Mouse (Mus musculus) heart, embryonic 12.5 days (tissue): ENCODE measurements around the gene Olfr573-ps1. TPM values are rescaled to one million over a fixed set of nuclear protein-coding genes. Genes with fewer than 3 reads are reported as not detected.
A peak's percentile ranks its signal among the peaks of the same experiment; 100 is the strongest.

Experiments used
- ATAC-seq: fragments of 200-750 bp; cut with Nextera tagmentation; 2 replicates; pipeline ENCODE4 v1.8.0; 2017; ENCODE audit warnings: moderate TSS enrichment, moderate library complexity; ENCODE audit not compliant: insufficient number of reproducible peaks, low FRiP score
- H3K27ac ChIP-seq: fragments of 300-500 bp; sonication (generic); 2 replicates; pipeline ENCODE4 v1.5.1; 2016; ENCODE audit warnings: mild to moderate bottlenecking, moderate library complexity; ENCODE audit not compliant: poor library complexity, severe bottlenecking
- H3K27me3 ChIP-seq: fragments of 300-500 bp; sonication (generic); replicated peaks from 2 replicates; pipeline ENCODE4 v1.6.1; 2016; ENCODE audit warnings: mild to moderate bottlenecking, moderate library complexity
- H3K36me3 ChIP-seq: fragments of 300-500 bp; sonication (generic); 2 replicates; pipeline ENCODE4 v1.6.1; 2016; ENCODE audit warnings: mild to moderate bottlenecking, moderate library complexity
- H3K4me1 ChIP-seq: fragments of 300-500 bp; sonication (generic); replicated peaks from 2 replicates; pipeline ENCODE4 v1.6.1; 2016; ENCODE audit warnings: mild to moderate bottlenecking
- H3K4me2 ChIP-seq: fragments of 300-500 bp; sonication (generic); 2 replicates; pipeline ENCODE4 v1.6.1; 2016; ENCODE audit warnings: mild to moderate bottlenecking, moderate library complexity
- H3K4me3 ChIP-seq: fragments of 300-500 bp; sonication (generic); 2 replicates; pipeline ENCODE4 v1.5.1; 2016; ENCODE audit warnings: mild to moderate bottlenecking
- H3K9ac ChIP-seq: fragments of 300-500 bp; sonication (generic); 2 replicates; pipeline ENCODE4 v1.6.1; 2016; ENCODE audit warnings: mild to moderate bottlenecking, moderate library complexity
- H3K9me3 ChIP-seq: fragments of 300-500 bp; sonication (generic); replicated peaks from 2 replicates; pipeline ENCODE4 v1.6.1; 2016; ENCODE audit warnings: mild to moderate bottlenecking, moderate library complexity
- WGBS: fragments of 180-500 bp; shearing (Covaris S2); methylation state at CpG from one replicate; pipeline ENCODE4 v1.1.7; 2016; 5-methylcytosine and 5-hydroxymethylcytosine counted together
- polyA plus RNA-seq: library from polyadenylated mRNA; unstranded; fragments of >200 nt; fragmentation: Nextera tagmentation; extraction: Ambion mirVana; gene quantifications from 2 replicates; pipeline ENCODE4 v1.2.1, GENCODE M21; 2016

The Olfr573-ps1 gene
- polyA plus RNA-seq, 1 experiment from 2014 or later = not detected

GRCm38 (mm10) chr7:102919632-102920031 is 22.7 kb downstream of the Olfr573-ps1 start:
- Histone ChIP-seq H3K36me3 (no peaks in the 10 kb centered on the region), H3K9ac (no peak overlapping the region), H3K9me3 (no peaks in the 10 kb centered on the region), H3K27me3 (no peaks in the 10 kb centered on the region), H3K4me2 (no peak overlapping the region), H3K4me1 (0 out of 2 replicates have a peak, but pooled peaks cover 6% of the 10 kb centered on the region), H3K27ac (no peak overlapping the region), H3K4me3 (no peak overlapping the region)
- peak; percentile 66 for ATAC-seq
- WGBS = 11% methylated on average over 1 of the region's 1 CpGs

- Histone ChIP-seq H3K9ac (no peak within 1 kb of the TSS), H3K4me3 (no peak within 1 kb of the TSS), H3K36me3 (no peaks in the 10 kb centered on the region), H3K4me2 (no peak within 1 kb of the TSS), H3K4me1 (0 out of 2 replicates have a peak, but pooled peaks cover 8% of the 10 kb centered on the region), H3K9me3 (no peaks in the 10 kb centered on the region), H3K27ac (no peak within 1 kb of the TSS), H3K27me3 (no peaks in the 10 kb centered on the region)
- ATAC-seq = no peak
- WGBS = 59% methylated on average over 4 of the region's 4 CpGs
These were observed 25.1 kb downstream of the Olfr573-ps1 start, which contains the start of gene Olfr571 for GRCm38 (mm10) chr7:102917032-102917875. Gene Olfr571 (minus strand): TSS chr7:102917536.

- H3K4me3 ChIP-seq = no peak overlapping the region
- 0 out of 2 replicates have a peak, but pooled peaks cover 8% of the 10 kb centered on the region for H3K4me1 ChIP-seq
- no peak overlapping the region for H3K9ac ChIP-seq
- no peaks in the 10 kb centered on the region for H3K36me3 ChIP-seq
- no peak overlapping the region for H3K27ac ChIP-seq
- no peak overlapping the region for H3K4me2 ChIP-seq
- ATAC-seq = no peak
- no peaks in the 10 kb centered on the region for H3K9me3 ChIP-seq
- WGBS = 30% methylated on average over 5 of the region's 5 CpGs
- no peaks in the 10 kb centered on the region for H3K27me3 ChIP-seq
These were observed 26.0 kb downstream of the Olfr573-ps1 start for GRCm38 (mm10) chr7:102916405-102916804.

GRCm38 (mm10) chr7:102915261-102915660 is 27.1 kb downstream of the Olfr573-ps1 start:
- H3K4me2 ChIP-seq = no peak overlapping the region
- no peak for ATAC-seq
- WGBS = 28% methylated on average over 1 of the region's 1 CpGs
- no peaks in the 10 kb centered on the region for H3K27me3 ChIP-seq
- H3K36me3 ChIP-seq = no peaks in the 10 kb centered on the region
- H3K9me3 ChIP-seq = no peaks in the 10 kb centered on the region
- no peak overlapping the region for H3K27ac ChIP-seq
- H3K4me1 ChIP-seq = 0 out of 2 replicates have a peak, but pooled peaks cover 8% of the 10 kb centered on the region
- H3K9ac ChIP-seq = no peak overlapping the region
- H3K4me3 ChIP-seq = no peak overlapping the region

Other genes with a start within 250 kb of the Olfr573-ps1 start
- not detected in 2 replicates for gene Olfr557, start 246.7 kb downstream of the Olfr573-ps1 start, polyA plus RNA-seq
- not detected in 2 replicates for gene Olfr558, start 240.4 kb downstream of the Olfr573-ps1 start, polyA plus RNA-seq
- not detected in 2 replicates for gene Olfr33, start 223.5 kb downstream of the Olfr573-ps1 start, polyA plus RNA-seq
- gene Olfr559, start 215.1 kb downstream of the Olfr573-ps1 start, polyA plus RNA-seq = not detected in 2 replicates
- gene Olfr560, start 183.2 kb downstream of the Olfr573-ps1 start, polyA plus RNA-seq = not detected in 2 replicates
- not detected in 2 replicates for gene Olfr78, start 183.1 kb downstream of the Olfr573-ps1 start, polyA plus RNA-seq
- gene Olfr561, start 171.4 kb downstream of the Olfr573-ps1 start, polyA plus RNA-seq = not detected in 2 replicates
- gene Olfr564, start 139.1 kb downstream of the Olfr573-ps1 start, polyA plus RNA-seq = not detected in 2 replicates
- not detected in 2 replicates for gene Olfr566, start 83.8 kb downstream of the Olfr573-ps1 start, polyA plus RNA-seq
- gene Olfr568, start 65.5 kb downstream of the Olfr573-ps1 start, polyA plus RNA-seq = not detected in 2 replicates
- not detected in 2 replicates for gene Olfr569, start 51.7 kb downstream of the Olfr573-ps1 start, polyA plus RNA-seq
- gene Olfr570, start 48.0 kb downstream of the Olfr573-ps1 start, polyA plus RNA-seq = not detected in 2 replicates
- gene Olfr571, start 25.0 kb downstream of the Olfr573-ps1 start, polyA plus RNA-seq = not detected in 2 replicates
- not detected in 2 replicates for gene Olfr572, start 18.2 kb downstream of the Olfr573-ps1 start, polyA plus RNA-seq
- not detected in 2 replicates for gene Olfr574, start 5.9 kb upstream of the Olfr573-ps1 start, polyA plus RNA-seq
- not detected in 2 replicates for gene Olfr575, start 16.2 kb upstream of the Olfr573-ps1 start, polyA plus RNA-seq
- gene Olfr576, start 20.1 kb upstream of the Olfr573-ps1 start, polyA plus RNA-seq = not detected in 2 replicates
- not detected in 2 replicates for gene Olfr577, start 33.4 kb upstream of the Olfr573-ps1 start, polyA plus RNA-seq
- gene Olfr578, start 46.7 kb upstream of the Olfr573-ps1 start, polyA plus RNA-seq = not detected in 2 replicates
- not detected in 2 replicates for gene Olfr582, start 95.4 kb upstream of the Olfr573-ps1 start, polyA plus RNA-seq
- gene Olfr583, start 108.7 kb upstream of the Olfr573-ps1 start, polyA plus RNA-seq = not detected in 2 replicates
- not detected in 2 replicates for gene Olfr584, start 139.3 kb upstream of the Olfr573-ps1 start, polyA plus RNA-seq
- gene Olfr585, start 155.1 kb upstream of the Olfr573-ps1 start, polyA plus RNA-seq = not detected in 2 replicates
- not detected in 2 replicates for gene Olfr586, start 183.1 kb upstream of the Olfr573-ps1 start, polyA plus RNA-seq
- not detected in 2 replicates for gene Olfr588-ps1, start 198.3 kb upstream of the Olfr573-ps1 start, polyA plus RNA-seq
- gene Olfr589, start 213.8 kb upstream of the Olfr573-ps1 start, polyA plus RNA-seq = not detected in 2 replicates
- not detected in 2 replicates for gene Olfr591, start 235.8 kb upstream of the Olfr573-ps1 start, polyA plus RNA-seq
- not detected in 2 replicates for gene Olfr592, start 242.2 kb upstream of the Olfr573-ps1 start, polyA plus RNA-seq